Mouse (Mus musculus) liver, postnatal 0 days (tissue): ENCODE data around the gene Fndc5. TPM values are rescaled to one million over a fixed set of nuclear protein-coding genes. Genes with fewer than 3 reads are reported as not detected.
A peak's percentile ranks its signal among the peaks of the same experiment; 100 is the strongest.

ENCODE experiments used
- ATAC-seq: fragments of 200-750 bp; cut with Nextera tagmentation; 2 replicates; pipeline ENCODE4 v1.8.0; 2017; ENCODE audit warnings: mild to moderate bottlenecking, moderate library complexity
- DNase-seq: peaks from one replicate; pipeline ENCODE4 v3.0.0-alpha.2; 2016
- H3K27ac ChIP-seq: fragments of 300-500 bp; sonication (generic); 2 replicates; pipeline ENCODE4 v1.5.1; 2014; ENCODE audit warnings: antibody characterized with exemption, moderate library complexity, mild to moderate bottlenecking, low read depth
- H3K27me3 ChIP-seq: fragments of 300-500 bp; sonication (generic); 2 replicates; pipeline ENCODE4 v1.6.1; 2014; ENCODE audit warnings: low read length, control low read depth, mixed read lengths; ENCODE audit not compliant: insufficient read depth
- H3K36me3 ChIP-seq: fragments of 300-500 bp; sonication (generic); replicated peaks from 2 replicates; pipeline ENCODE4 v1.6.1; 2014; ENCODE audit warnings: mild to moderate bottlenecking, control low read depth, low read length, moderate library complexity, mixed read lengths; ENCODE audit not compliant: insufficient read depth
- H3K4me1 ChIP-seq: fragments of 300-500 bp; sonication (generic); 2 replicates; pipeline ENCODE4 v1.6.1; 2014; ENCODE audit warnings: antibody characterized with exemption, mild to moderate bottlenecking, control low read depth; ENCODE audit not compliant: insufficient read depth
- H3K4me2 ChIP-seq: fragments of 300-500 bp; sonication (generic); 2 replicates; pipeline ENCODE4 v1.6.1; 2014; ENCODE audit warnings: low read depth, mild to moderate bottlenecking, low read length, moderate library complexity, mixed read lengths
- H3K4me3 ChIP-seq: fragments of 300-500 bp; sonication (generic); 2 replicates; pipeline ENCODE4 v1.5.1; 2014; ENCODE audit warnings: low read depth, low read length
- H3K9ac ChIP-seq: fragments of 300-500 bp; sonication (generic); replicated peaks from 2 replicates; pipeline ENCODE4 v1.6.1; 2014; ENCODE audit warnings: mild to moderate bottlenecking, moderate library complexity
- H3K9me3 ChIP-seq: fragments of 300-500 bp; sonication (generic); 2 replicates; pipeline ENCODE4 v1.6.1; 2016; ENCODE audit warnings: mild to moderate bottlenecking, control low read depth, low read length, mixed read lengths
- CTCF ChIP-seq: sonication (generic); IDR thresholded peaks from 2 replicates; pipeline ENCODE4 v1.5.1; 2016; ENCODE audit warnings: antibody characterized with exemption, low read depth
- EP300 ChIP-seq: IDR thresholded peaks from 2 replicates; pipeline ENCODE4 v1.6.1; 2016; ENCODE audit warnings: antibody characterized with exemption, low read depth, mild to moderate bottlenecking
- WGBS: fragments of 180-500 bp; shearing (Covaris S2); extraction: QIAGEN DNeasy Blood & Tissue Kit; methylation state at CpG from one replicate; pipeline ENCODE4 v1.1.7; 2014; ENCODE audit not compliant: insufficient replicate concordance; 5-methylcytosine and 5-hydroxymethylcytosine counted together
- polyA plus RNA-seq: library from polyadenylated mRNA; unstranded; fragments of >200 nt; fragmentation: Nextera tagmentation; extraction: Ambion mirVana; gene quantifications from 2 replicates; pipeline ENCODE4 v1.2.1, GENCODE M21; 2015

The Fndc5 gene
- polyA plus RNA-seq, 1 experiment from 2014 or later, result 0.32 TPM

GRCm38 (mm10) chr4:129121569-129122086 lies 15.2 kb upstream of the Fndc5 start, which contains the start of gene Hpca:
Gene Hpca (minus strand): TSS chr4:129122036.
- Histone ChIP-seq H3K9ac (no peak within 1 kb of the TSS), H3K36me3 (no peaks in the 10 kb centered on the region), H3K4me3 (peak within 1 kb of the TSS; percentile 31), H3K9me3 (no peaks in the 10 kb centered on the region), H3K27me3 (peaks cover 74% of the 10 kb centered on the region), H3K4me2 (peak within 1 kb of the TSS; percentile 63), H3K27ac (no peak within 1 kb of the TSS), H3K4me1 (peaks cover 7% of the 10 kb centered on the region; the same call in 1 of the 2 replicates)
- ATAC-seq (no peak), DNase-seq (no peak)
- 6% methylated on average over 17 of the region's 17 CpGs for WGBS
- TF ChIP-seq EP300 (no peak), CTCF (no peak)

- H3K36me3 ChIP-seq, result no peaks in the 10 kb centered on the region
- H3K9ac ChIP-seq, result no peak overlapping the region
- H3K4me2 ChIP-seq, result no peak overlapping the region
- ATAC-seq (no peak), DNase-seq (no peak)
- H3K4me1 ChIP-seq, result peaks cover 7% of the 10 kb centered on the region; the same call in 1 of the 2 replicates
- H3K27ac ChIP-seq, result no peak overlapping the region
- peaks cover 74% of the 10 kb centered on the region for H3K27me3 ChIP-seq
- WGBS, result 40% methylated on average over 9 of the region's 9 CpGs
- no peak for TF ChIP-seq CTCF
- TF ChIP-seq EP300, result no peak
- no peaks in the 10 kb centered on the region for H3K9me3 ChIP-seq
- H3K4me3 ChIP-seq, result no peak overlapping the region
Observed at GRCm38 (mm10) chr4:129122107-129122506, 14.7 kb upstream of the Fndc5 start.

GRCm38 (mm10) chr4:129122719-129123118 lies 14.1 kb upstream of the Fndc5 start:
- no peaks in the 10 kb centered on the region for H3K36me3 ChIP-seq
- peaks cover 7% of the 10 kb centered on the region; the same call in 1 of the 2 replicates for H3K4me1 ChIP-seq
- H3K27ac ChIP-seq, result no peak overlapping the region
- peaks cover 74% of the 10 kb centered on the region for H3K27me3 ChIP-seq
- no peak overlapping the region for H3K4me3 ChIP-seq
- no peaks in the 10 kb centered on the region for H3K9me3 ChIP-seq
- WGBS, result 17% methylated on average over 8 of the region's 8 CpGs
- no peak for ATAC-seq
- no peak for DNase-seq
- H3K4me2 ChIP-seq, result no peak overlapping the region
- TF ChIP-seq EP300 (no peak), CTCF (no peak)
- no peak overlapping the region for H3K9ac ChIP-seq

- Histone ChIP-seq H3K27me3 (peaks cover 68% of the 10 kb centered on the region), H3K4me1 (peaks cover 7% of the 10 kb centered on the region; the same call in 1 of the 2 replicates), H3K9me3 (no peaks in the 10 kb centered on the region), H3K27ac (no peak overlapping the region), H3K9ac (no peak overlapping the region), H3K36me3 (no peaks in the 10 kb centered on the region), H3K4me3 (no peak overlapping the region), H3K4me2 (no peak overlapping the region)
- DNase-seq (no peak), ATAC-seq (no peak)
- 8% methylated on average over 13 of the region's 13 CpGs for WGBS
- TF ChIP-seq CTCF (no peak), EP300 (no peak)
Observed at GRCm38 (mm10) chr4:129124652-129125146, 12.1 kb upstream of the Fndc5 start.

- Histone ChIP-seq H3K27me3 (peaks cover 61% of the 10 kb centered on the region), H3K27ac (no peak overlapping the region), H3K4me3 (no peak overlapping the region), H3K4me1 (peaks cover 15% of the 10 kb centered on the region; the same call in 1 of the 2 replicates), H3K9ac (no peak overlapping the region), H3K9me3 (no peaks in the 10 kb centered on the region), H3K36me3 (no peaks in the 10 kb centered on the region), H3K4me2 (no peak overlapping the region)
- ATAC-seq, result no peak; the same call in 1 of the 2 replicates
- TF ChIP-seq EP300 (no peak), CTCF (no peak)
- DNase-seq, result no peak
- WGBS, result 16% methylated on average over 19 of the region's 19 CpGs
Observed at GRCm38 (mm10) chr4:129125736-129126451, 10.9 kb upstream of the Fndc5 start.

- Histone ChIP-seq H3K9ac (no peak overlapping the region), H3K27me3 (peaks cover 34% of the 10 kb centered on the region), H3K27ac (no peak overlapping the region), H3K4me2 (no peak overlapping the region), H3K4me1 (peaks cover 10% of the 10 kb centered on the region; the same call in 1 of the 2 replicates), H3K36me3 (no peaks in the 10 kb centered on the region), H3K9me3 (no peaks in the 10 kb centered on the region), H3K4me3 (no peak overlapping the region)
- DNase-seq (no peak), ATAC-seq (no peak)
- WGBS, result 58% methylated on average over 13 of the region's 13 CpGs
- TF ChIP-seq EP300 (no peak), CTCF (no peak)
Observed at GRCm38 (mm10) chr4:129128582-129129338, 8.0 kb upstream of the Fndc5 start.
